In genomic region chr16:18451486-18452181, GRCm38 (mm10) we compare ENCODE assay signal across 8 mouse cellular contexts. TPM values are rescaled to one million over a fixed set of nuclear protein-coding genes. Genes with fewer than 3 reads are reported as not detected.
A peak's percentile ranks its signal among the peaks of the same experiment; 100 is the strongest.
DNase-seq lines count a peak whose midpoint lies in the region; ATAC-seq and TF ChIP-seq lines count a peak whose summit lies in the region.

No protein-coding gene starts in this region.

- H3K36me3 ChIP-seq in forebrain, embryonic 13.5 days (ENCODE audit: poor library complexity, severe bottlenecking), result peaks cover 9% of the 10 kb centered on the region; the same call in 1 of the 2 replicates
- H3K36me3 ChIP-seq in forebrain, embryonic 12.5 days (replicated peaks), result 0 out of 2 replicates have a peak, but pooled peaks cover 3% of the 10 kb centered on the region
- peaks cover 6% of the 10 kb centered on the region; the same call in 1 of the 2 replicates for H3K36me3 ChIP-seq in stomach, postnatal 0 days (ENCODE audit: control insufficient read depth, insufficient read depth, low read length)

- H3K9ac ChIP-seq in forebrain, embryonic 13.5 days, result no peak overlapping the region
- H3K9ac ChIP-seq in forebrain, embryonic 12.5 days, result no peak overlapping the region
- no peak overlapping the region for H3K9ac ChIP-seq in stomach, postnatal 0 days (ENCODE audit: low read length)

- WGBS in forebrain, embryonic 13.5 days, result 58% methylated on average over 9 of the region's 9 CpGs
- WGBS in forebrain, embryonic 12.5 days, result 70% methylated on average over 9 of the region's 9 CpGs
- WGBS in stomach, postnatal 0 days, result 58% methylated on average over 9 of the region's 9 CpGs

- H3K4me3 ChIP-seq in forebrain, embryonic 13.5 days, result no peak overlapping the region
- no peak overlapping the region for H3K4me3 ChIP-seq in forebrain, embryonic 12.5 days (replicated peaks)
- no peak overlapping the region for H3K4me3 ChIP-seq in stomach, postnatal 0 days (ENCODE audit: low read depth, low read length)

- no peak overlapping the region for H3K4me2 ChIP-seq in forebrain, embryonic 13.5 days
- H3K4me2 ChIP-seq in forebrain, embryonic 12.5 days, result no peak overlapping the region
- no peak overlapping the region for H3K4me2 ChIP-seq in stomach, postnatal 0 days (replicated peaks; ENCODE audit: low read depth)

- peak; percentile 62 for DNase-seq in testis, postnatal 10 days (ENCODE audit: low spot score)
- no peak for DNase-seq in testis, postnatal 14 days (ENCODE audit: low spot score)
- peak; percentile 53 to 61 for DNase-seq in layer of hippocampus, postnatal 25 days (ENCODE audit: extremely low spot score in 1 of 2, low spot score in 1 of 2)
- no peak for DNase-seq in c-Kit-positive CD71-positive TER-119-positive erythroid progenitor cells, embryonic 14.5 days (ENCODE audit: low spot score)
- no peak for DNase-seq in stomach, postnatal 0 days (ENCODE audit: low spot score)
- DNase-seq in lung, adult 18-20 months, result no peak

- 0 out of 2 replicates have a peak overlapping the region, but pooled peaks have one; percentile 21 for H3K27ac ChIP-seq in forebrain, embryonic 13.5 days
- H3K27ac ChIP-seq in forebrain, embryonic 12.5 days, result no peak overlapping the region
- no peak overlapping the region for H3K27ac ChIP-seq in stomach, postnatal 0 days (replicated peaks)

- no peaks in the 10 kb centered on the region for H3K4me1 ChIP-seq in forebrain, embryonic 13.5 days
- 0 out of 2 replicates have a peak, but pooled peaks cover 4% of the 10 kb centered on the region for H3K4me1 ChIP-seq in forebrain, embryonic 12.5 days
- H3K4me1 ChIP-seq in stomach, postnatal 0 days (replicated peaks; ENCODE audit: control insufficient read depth, insufficient read depth), result no peaks in the 10 kb centered on the region

- H3K9me3 ChIP-seq in forebrain, embryonic 13.5 days (replicated peaks), result no peaks in the 10 kb centered on the region
- no peaks in the 10 kb centered on the region for H3K9me3 ChIP-seq in forebrain, embryonic 12.5 days
- H3K9me3 ChIP-seq in stomach, postnatal 0 days (ENCODE audit: control insufficient read depth, low read length), result no peaks in the 10 kb centered on the region

- no peaks in the 10 kb centered on the region for H3K27me3 ChIP-seq in forebrain, embryonic 13.5 days
- H3K27me3 ChIP-seq in forebrain, embryonic 12.5 days, result no peaks in the 10 kb centered on the region
- H3K27me3 ChIP-seq in stomach, postnatal 0 days (ENCODE audit: control insufficient read depth, insufficient read depth, low read length), result no peaks in the 10 kb centered on the region

- TF ChIP-seq EP300 in stomach, postnatal 0 days (optimal IDR thresholded peaks at IDR 0.05), result no peak

- no peak for TF ChIP-seq CTCF in stomach, postnatal 0 days (IDR thresholded peaks at IDR 0.05; ENCODE audit: low read depth)

- peak; percentile 65 for ATAC-seq in forebrain, embryonic 13.5 days
- ATAC-seq in forebrain, embryonic 12.5 days (ENCODE audit: low FRiP score), result no peak
- no peak for ATAC-seq in stomach, postnatal 0 days (ENCODE audit: low FRiP score, low TSS enrichment)

RNA-seq across cellular contexts. Expression of gene Comt, which starts 25.0 kb away (rescaled TPM):
- polyA plus RNA-seq in forebrain, embryonic 13.5 days (2015; fragmentation: Nextera tagmentation; extraction: Ambion mirVana), result 64.0 and 70.1 TPM in 2 replicates
- 53.5 and 54.2 TPM in 2 replicates for polyA plus RNA-seq in forebrain, embryonic 12.5 days (2016; fragmentation: Nextera tagmentation; extraction: Ambion mirVana)
- 10 to 100 TPM; 71.8 to 81.3 TPM for total RNA-seq in layer of hippocampus, postnatal 25 days (2021)
- polyA plus RNA-seq in stomach, postnatal 0 days (2015; fragmentation: Nextera tagmentation; extraction: Ambion mirVana), result 95.1 and 99.6 TPM in 2 replicates

RNA-seq across cellular contexts. Expression of gene Txnrd2, which starts 25.4 kb away (rescaled TPM):
- 23.4 and 25.1 TPM in 2 replicates for polyA plus RNA-seq in forebrain, embryonic 13.5 days (2015; fragmentation: Nextera tagmentation; extraction: Ambion mirVana)
- 23.3 and 23.7 TPM in 2 replicates for polyA plus RNA-seq in forebrain, embryonic 12.5 days (2016; fragmentation: Nextera tagmentation; extraction: Ambion mirVana)
- 10 to 100 TPM; 19.1 to 21.8 TPM for total RNA-seq in layer of hippocampus, postnatal 25 days (2021)
- 16.2 and 16.8 TPM in 2 replicates for polyA plus RNA-seq in stomach, postnatal 0 days (2015; fragmentation: Nextera tagmentation; extraction: Ambion mirVana)

RNA-seq across cellular contexts. Expression of gene Gnb1l, which starts 46.9 kb away (rescaled TPM):
- 14.5 and 14.8 TPM in 2 replicates for polyA plus RNA-seq in forebrain, embryonic 13.5 days (2015; fragmentation: Nextera tagmentation; extraction: Ambion mirVana)
- polyA plus RNA-seq in forebrain, embryonic 12.5 days (2016; fragmentation: Nextera tagmentation; extraction: Ambion mirVana), result 11.9 and 14.7 TPM in 2 replicates
- 1 to 10 TPM; 6.5 to 7.1 TPM for total RNA-seq in layer of hippocampus, postnatal 25 days (2021)
- 8.3 and 9.0 TPM in 2 replicates for polyA plus RNA-seq in stomach, postnatal 0 days (2015; fragmentation: Nextera tagmentation; extraction: Ambion mirVana)

RNA-seq across cellular contexts. Expression of gene Rtl10, which starts 47.1 kb away (rescaled TPM):
- 3.6 TPM in 2 replicates for polyA plus RNA-seq in forebrain, embryonic 13.5 days (2015; fragmentation: Nextera tagmentation; extraction: Ambion mirVana)
- 1.9 and 3.3 TPM in 2 replicates for polyA plus RNA-seq in forebrain, embryonic 12.5 days (2016; fragmentation: Nextera tagmentation; extraction: Ambion mirVana)
- total RNA-seq in layer of hippocampus, postnatal 25 days (2021), result 1 to 10 TPM; 7.9 to 8.7 TPM
- polyA plus RNA-seq in stomach, postnatal 0 days (2015; fragmentation: Nextera tagmentation; extraction: Ambion mirVana), result 0.74 and 1.1 TPM in 2 replicates

Comparison
In these comparisons a context has a peak if more than half of its experiments do, and no peak if none do; other contexts are left out.
1. DNase-seq: peak in testis, postnatal 10 days (single experiment) and layer of hippocampus, postnatal 25 days (2 of 2); none in testis, postnatal 14 days (single experiment), c-Kit-positive CD71-positive TER-119-positive erythroid progenitor cells, embryonic 14.5 days (single experiment), stomach, postnatal 0 days (single experiment) and lung, adult 18-20 months (0 of 2).